22 mouse cellular contexts compared by ENCODE assay signal in genomic region chr12:87293934-87294333, GRCm38 (mm10). TPM values are rescaled to one million over a fixed set of nuclear protein-coding genes. Genes with fewer than 3 reads are reported as not detected.
A peak's percentile ranks its signal among the peaks of the same experiment; 100 is the strongest.
DNase-seq lines count a peak whose midpoint lies in the region; ATAC-seq and TF ChIP-seq lines count a peak whose summit lies in the region.
"Had no signal": no experiment of that assay in that cellular context is flagged by ENCODE, and none has a peak within 500 bp of the region (broad histone marks: within the 10 kb centered on the region; RNA-seq: fewer than 3 reads in every experiment).

No protein-coding gene starts in this region.

- no peak for DNase-seq in limb, embryonic 11.5 days (ENCODE audit: low spot score)
- DNase-seq in limb, embryonic 10.5 days (ENCODE audit: low spot score): no peak
- DNase-seq in midbrain, postnatal 0 days (ENCODE audit: low spot score): no peak
- peak; percentile 19 for DNase-seq in lung, postnatal 25 days (ENCODE audit: low spot score)
- no peak for DNase-seq in gastrocnemius, adult 8-10 months (ENCODE audit: low spot score in 2 of 2)
- DNase-seq: adrenal gland, adult 2 months; cerebellum, adult 9-11 months; kidney, postnatal 10 days; liver, embryonic 13.5 days; right cerebral cortex, adult 18-20 months; thymus, postnatal 25 days had no signal

- 75% methylated on average over 6 of the region's 6 CpGs for WGBS in limb, embryonic 11.5 days
- WGBS in limb, embryonic 10.5 days: 69% methylated on average over 6 of the region's 6 CpGs
- 79% methylated on average over 6 of the region's 6 CpGs for WGBS in midbrain, embryonic 12.5 days
- 79% methylated on average over 6 of the region's 6 CpGs for WGBS in midbrain, postnatal 0 days
- WGBS in forebrain, embryonic 15.5 days: 73% methylated on average over 6 of the region's 6 CpGs

- TF ChIP-seq CTCF in midbrain, postnatal 0 days (IDR thresholded peaks at IDR 0.05): no peak

- no peak overlapping the region for H3K4me3 ChIP-seq in limb, embryonic 11.5 days (ENCODE audit: low read depth, low read length)
- H3K4me3 ChIP-seq in limb, embryonic 10.5 days: no peak overlapping the region
- H3K4me3 ChIP-seq in midbrain, embryonic 12.5 days: no peak overlapping the region
- H3K4me3 ChIP-seq in midbrain, postnatal 0 days (ENCODE audit: low read depth, low read length): no peak overlapping the region
- no peak overlapping the region for H3K4me3 ChIP-seq in forebrain, embryonic 15.5 days
- H3K4me3 ChIP-seq: erythroblast, embryonic 14.5 days; intestine, embryonic 15.5 days; layer of hippocampus, adult 2 months; liver, embryonic 13.5 days; neural tube, embryonic 12.5 days had no signal

- ATAC-seq in limb, embryonic 11.5 days (ENCODE audit: insufficient number of reproducible peaks, low FRiP score, low TSS enrichment, low read depth): 0 out of 2 replicates have a peak, but pooled peaks have one; percentile 4
- ATAC-seq in midbrain, embryonic 12.5 days (ENCODE audit: low FRiP score, low read depth): 0 out of 2 replicates have a peak, but pooled peaks have one; percentile 6
- ATAC-seq in midbrain, postnatal 0 days (ENCODE audit: low FRiP score): no peak
- no peak for ATAC-seq in forebrain, embryonic 15.5 days (replicated peaks)
- ATAC-seq: forebrain, embryonic 14.5 days; intestine, embryonic 15.5 days had no signal

- no peaks in the 10 kb centered on the region for H3K36me3 ChIP-seq in limb, embryonic 11.5 days (ENCODE audit: control insufficient read depth, insufficient read depth, low read length)
- no peaks in the 10 kb centered on the region for H3K36me3 ChIP-seq in limb, embryonic 10.5 days
- H3K36me3 ChIP-seq in midbrain, embryonic 12.5 days: no peaks in the 10 kb centered on the region
- no peaks in the 10 kb centered on the region for H3K36me3 ChIP-seq in midbrain, postnatal 0 days (ENCODE audit: insufficient read depth, low read length)
- no peaks in the 10 kb centered on the region for H3K36me3 ChIP-seq in forebrain, embryonic 15.5 days
- H3K36me3 ChIP-seq: intestine, embryonic 15.5 days; liver, embryonic 13.5 days; neural tube, embryonic 12.5 days had no signal

- no peak overlapping the region for H3K27ac ChIP-seq in limb, embryonic 11.5 days (replicated peaks; ENCODE audit: low read depth, low read length)
- no peak overlapping the region for H3K27ac ChIP-seq in limb, embryonic 10.5 days
- H3K27ac ChIP-seq in midbrain, embryonic 12.5 days (replicated peaks): no peak overlapping the region
- H3K27ac ChIP-seq in midbrain, postnatal 0 days (ENCODE audit: low read depth, low read length): no peak overlapping the region
- H3K27ac ChIP-seq in forebrain, embryonic 15.5 days (replicated peaks): no peak overlapping the region
- H3K27ac ChIP-seq: hindbrain, embryonic 14.5 days; intestine, embryonic 15.5 days; layer of hippocampus, adult 2 months; liver, embryonic 13.5 days; neural tube, embryonic 12.5 days had no signal

- 0 out of 2 replicates have a peak, but pooled peaks cover 2% of the 10 kb centered on the region for H3K27me3 ChIP-seq in limb, embryonic 11.5 days (ENCODE audit: control insufficient read depth, insufficient read depth, low read length)
- peaks cover 9% of the 10 kb centered on the region for H3K27me3 ChIP-seq in limb, embryonic 10.5 days (ENCODE audit: low read depth, poor library complexity, severe bottlenecking)
- peaks cover 10% of the 10 kb centered on the region for H3K27me3 ChIP-seq in midbrain, embryonic 12.5 days
- H3K27me3 ChIP-seq in midbrain, postnatal 0 days (ENCODE audit: insufficient read depth, low read length): 0 out of 2 replicates have a peak, but pooled peaks cover 7% of the 10 kb centered on the region
- H3K27me3 ChIP-seq in forebrain, embryonic 15.5 days: peaks cover 3% of the 10 kb centered on the region; the same call in 1 of the 2 replicates

- no peaks in the 10 kb centered on the region for H3K4me1 ChIP-seq in limb, embryonic 11.5 days (ENCODE audit: control insufficient read depth, insufficient read depth, low read length)
- H3K4me1 ChIP-seq in limb, embryonic 10.5 days: peaks cover 10% of the 10 kb centered on the region; the same call in 1 of the 2 replicates
- no peaks in the 10 kb centered on the region for H3K4me1 ChIP-seq in midbrain, embryonic 12.5 days
- no peaks in the 10 kb centered on the region for H3K4me1 ChIP-seq in midbrain, postnatal 0 days (ENCODE audit: insufficient read depth, low read length)
- no peaks in the 10 kb centered on the region for H3K4me1 ChIP-seq in forebrain, embryonic 15.5 days
- H3K4me1 ChIP-seq: intestine, embryonic 15.5 days; liver, embryonic 13.5 days; neural tube, embryonic 12.5 days had no signal

- no peak overlapping the region for H3K9ac ChIP-seq in limb, embryonic 11.5 days (ENCODE audit: low read length)
- H3K9ac ChIP-seq in midbrain, embryonic 12.5 days (replicated peaks): no peak overlapping the region
- no peak overlapping the region for H3K9ac ChIP-seq in midbrain, postnatal 0 days (replicated peaks; ENCODE audit: low read length, poor library complexity, severe bottlenecking)
- no peak overlapping the region for H3K9ac ChIP-seq in forebrain, embryonic 15.5 days (replicated peaks)
- H3K9ac ChIP-seq: hindbrain, embryonic 14.5 days; intestine, embryonic 15.5 days; liver, embryonic 13.5 days; neural tube, embryonic 12.5 days had no signal

- H3K4me2 ChIP-seq in limb, embryonic 11.5 days (ENCODE audit: low read depth, severe bottlenecking): no peak overlapping the region
- H3K4me2 ChIP-seq in midbrain, embryonic 12.5 days (replicated peaks): no peak overlapping the region
- no peak overlapping the region for H3K4me2 ChIP-seq in midbrain, postnatal 0 days (ENCODE audit: low read depth, low read length, poor library complexity, severe bottlenecking)
- no peak overlapping the region for H3K4me2 ChIP-seq in forebrain, embryonic 15.5 days (replicated peaks)
- H3K4me2 ChIP-seq: heart, embryonic 11.5 days; hindbrain, embryonic 14.5 days; intestine, embryonic 15.5 days; liver, embryonic 13.5 days; neural tube, embryonic 12.5 days had no signal

- no peaks in the 10 kb centered on the region for H3K9me3 ChIP-seq in limb, embryonic 11.5 days (ENCODE audit: control insufficient read depth, low read length)
- no peaks in the 10 kb centered on the region for H3K9me3 ChIP-seq in limb, embryonic 10.5 days (replicated peaks)
- H3K9me3 ChIP-seq in midbrain, embryonic 12.5 days: no peaks in the 10 kb centered on the region
- no peaks in the 10 kb centered on the region for H3K9me3 ChIP-seq in midbrain, postnatal 0 days (ENCODE audit: low read length)
- H3K9me3 ChIP-seq in forebrain, embryonic 15.5 days: no peaks in the 10 kb centered on the region
- H3K9me3 ChIP-seq: intestine, embryonic 15.5 days; liver, embryonic 13.5 days; neural tube, embryonic 12.5 days had no signal

RNA-seq across cellular contexts. Expression of gene Ism2, which starts 5.6 kb away (rescaled TPM):
- polyA plus RNA-seq in limb, embryonic 11.5 days (2014; fragmentation: Nextera tagmentation; extraction: Ambion mirVana): 1.1 and 1.6 TPM in 2 replicates
- 1.0 and 1.2 TPM in 2 replicates for polyA plus RNA-seq in limb, embryonic 10.5 days (2016; fragmentation: Nextera tagmentation; extraction: Ambion mirVana)
- 1.0 and 1.2 TPM in 2 replicates for polyA plus RNA-seq in midbrain, embryonic 12.5 days (2016; fragmentation: Nextera tagmentation; extraction: Ambion mirVana)
- 1.3 and 4.0 TPM in 2 replicates for total RNA-seq in midbrain, postnatal 0 days (2014; rRNA removed)
- polyA plus RNA-seq in midbrain, postnatal 0 days (2015; fragmentation: Nextera tagmentation; extraction: Ambion mirVana): 1.3 and 1.6 TPM in 2 replicates
- total RNA-seq in gastrocnemius, adult 8-10 months (2022): not detected
- polyA plus RNA-seq in forebrain, embryonic 15.5 days (2015; fragmentation: Nextera tagmentation; extraction: Ambion mirVana): 0.49 and 1.4 TPM in 2 replicates
- total RNA-seq: adrenal gland, adult 2 months; heart, postnatal 25 days; megakaryocyte, adult 5-6 weeks had no signal
- polyA plus RNA-seq: erythroblast, embryonic 14.5 days had no signal

RNA-seq across cellular contexts. Expression of gene Ahsa1, which starts 27.7 kb away (rescaled TPM):
- 266 and 267 TPM in 2 replicates for polyA plus RNA-seq in limb, embryonic 11.5 days (2014; fragmentation: Nextera tagmentation; extraction: Ambion mirVana)
- polyA plus RNA-seq in limb, embryonic 10.5 days (2016; fragmentation: Nextera tagmentation; extraction: Ambion mirVana): 294 and 332 TPM in 2 replicates
- polyA plus RNA-seq in midbrain, embryonic 12.5 days (2016; fragmentation: Nextera tagmentation; extraction: Ambion mirVana): 188 and 195 TPM in 2 replicates
- 113 and 116 TPM in 2 replicates for total RNA-seq in midbrain, postnatal 0 days (2014; rRNA removed)
- polyA plus RNA-seq in midbrain, postnatal 0 days (2015; fragmentation: Nextera tagmentation; extraction: Ambion mirVana): 169 and 182 TPM in 2 replicates
- total RNA-seq in gastrocnemius, adult 8-10 months (2022): 100 to 1,000 TPM; 106 to 131 (median 116) TPM
- polyA plus RNA-seq in forebrain, embryonic 15.5 days (2015; fragmentation: Nextera tagmentation; extraction: Ambion mirVana): 216 and 226 TPM in 2 replicates

RNA-seq across cellular contexts. Expression of gene Vipas39, which starts 27.9 kb away (rescaled TPM):
- polyA plus RNA-seq in limb, embryonic 11.5 days (2014; fragmentation: Nextera tagmentation; extraction: Ambion mirVana): 55.2 and 57.8 TPM in 2 replicates
- polyA plus RNA-seq in limb, embryonic 10.5 days (2016; fragmentation: Nextera tagmentation; extraction: Ambion mirVana): 50.5 and 56.7 TPM in 2 replicates
- 62.1 and 62.2 TPM in 2 replicates for polyA plus RNA-seq in midbrain, embryonic 12.5 days (2016; fragmentation: Nextera tagmentation; extraction: Ambion mirVana)
- 59.4 and 61.5 TPM in 2 replicates for total RNA-seq in midbrain, postnatal 0 days (2014; rRNA removed)
- 48.7 and 51.2 TPM in 2 replicates for polyA plus RNA-seq in midbrain, postnatal 0 days (2015; fragmentation: Nextera tagmentation; extraction: Ambion mirVana)
- total RNA-seq in gastrocnemius, adult 8-10 months (2022): 1 to 10 TPM; 6.4 to 8.4 (median 7.5) TPM
- polyA plus RNA-seq in forebrain, embryonic 15.5 days (2015; fragmentation: Nextera tagmentation; extraction: Ambion mirVana): 72.3 and 77.1 TPM in 2 replicates

RNA-seq across cellular contexts. Expression of gene Noxred1, which starts 55.4 kb away (rescaled TPM):
- 0.71 and 1.2 TPM in 2 replicates for polyA plus RNA-seq in limb, embryonic 11.5 days (2014; fragmentation: Nextera tagmentation; extraction: Ambion mirVana)
- 0.59 and 0.94 TPM in 2 replicates for polyA plus RNA-seq in limb, embryonic 10.5 days (2016; fragmentation: Nextera tagmentation; extraction: Ambion mirVana)
- polyA plus RNA-seq in midbrain, embryonic 12.5 days (2016; fragmentation: Nextera tagmentation; extraction: Ambion mirVana): 1.2 and 1.8 TPM in 2 replicates
- 0.88 and 2.2 TPM in 2 replicates for total RNA-seq in midbrain, postnatal 0 days (2014; rRNA removed)
- polyA plus RNA-seq in midbrain, postnatal 0 days (2015; fragmentation: Nextera tagmentation; extraction: Ambion mirVana): 0.30 and 0.36 TPM in 2 replicates
- total RNA-seq in gastrocnemius, adult 8-10 months (2022): under 1 TPM; 0.29 to 0.56 (median 0.38) TPM
- polyA plus RNA-seq in forebrain, embryonic 15.5 days (2015; fragmentation: Nextera tagmentation; extraction: Ambion mirVana): 0.92 and 1.2 TPM in 2 replicates
- polyA plus RNA-seq: adrenal gland, adult 2 months had no signal

Comparison
In these comparisons a context has a peak if more than half of its experiments do, and no peak if none do; other contexts are left out.
1. ATAC-seq: peak in limb, embryonic 11.5 days (single experiment) and midbrain, embryonic 12.5 days (single experiment); none in midbrain, postnatal 0 days (single experiment) and forebrain, embryonic 15.5 days (single experiment).